Mouse (Mus musculus) forebrain, postnatal 0 days (tissue): ENCODE data around the gene Ppp2r5e. TPM values are rescaled to one million over a fixed set of nuclear protein-coding genes. Genes with fewer than 3 reads are reported as not detected.

ENCODE experiments used
- ATAC-seq: fragments of 200-750 bp; cut with Nextera tagmentation; 2 replicates; pipeline ENCODE4 v1.8.0; 2017; ENCODE audit warnings: mild to moderate bottlenecking, moderate library complexity
- DNase-seq: peaks from one replicate; pipeline ENCODE4 v3.0.0-alpha.2; 2015
- H3K27ac ChIP-seq: fragments of 300-500 bp; sonication (generic); 2 replicates; pipeline ENCODE4 v1.5.1; 2014; ENCODE audit warnings: low read depth, mild to moderate bottlenecking, antibody characterized with exemption, low read length, moderate library complexity, mixed read lengths
- H3K27me3 ChIP-seq: fragments of 300-500 bp; sonication (generic); 2 replicates; pipeline ENCODE4 v1.6.1; 2014; ENCODE audit warnings: mild to moderate bottlenecking, low read length, mixed read lengths; ENCODE audit not compliant: insufficient read depth
- H3K36me3 ChIP-seq: fragments of 300-500 bp; sonication (generic); 2 replicates; pipeline ENCODE4 v1.6.1; 2014; ENCODE audit warnings: mild to moderate bottlenecking, moderate library complexity; ENCODE audit not compliant: insufficient read depth
- H3K4me1 ChIP-seq: fragments of 300-500 bp; sonication (generic); 2 replicates; pipeline ENCODE4 v1.6.1; 2014; ENCODE audit warnings: antibody characterized with exemption; ENCODE audit not compliant: insufficient read depth
- H3K4me2 ChIP-seq: fragments of 300-500 bp; sonication (generic); 2 replicates; pipeline ENCODE4 v1.6.1; 2014; ENCODE audit warnings: low read depth, mild to moderate bottlenecking, moderate library complexity
- H3K4me3 ChIP-seq: fragments of 300-500 bp; sonication (generic); 2 replicates; pipeline ENCODE4 v1.5.1; 2014; ENCODE audit warnings: low read depth, low read length, mixed read lengths
- H3K9ac ChIP-seq: fragments of 300-500 bp; sonication (generic); 2 replicates; pipeline ENCODE4 v1.6.1; 2014; ENCODE audit warnings: mild to moderate bottlenecking
- H3K9me3 ChIP-seq: fragments of 300-500 bp; sonication (generic); 2 replicates; pipeline ENCODE4 v1.6.1; 2016; ENCODE audit warnings: low read length
- CTCF ChIP-seq: sonication (generic); IDR thresholded peaks from 2 replicates; pipeline ENCODE4 v1.5.1; 2016; ENCODE audit warnings: antibody characterized with exemption, control low read depth, low read depth
- WGBS: fragments of 180-500 bp; shearing (Covaris S2); extraction: QIAGEN DNeasy Blood & Tissue Kit; methylation state at CpG from one replicate; pipeline ENCODE4 v1.1.7; 2014; 5-methylcytosine and 5-hydroxymethylcytosine counted together
- polyA plus RNA-seq: library from polyadenylated mRNA; unstranded; fragments of >200 nt; fragmentation: Nextera tagmentation; extraction: Ambion mirVana; gene quantifications from 2 replicates; pipeline ENCODE4 v1.2.1, GENCODE M21; 2015
- total RNA-seq: library from RNA; depleted of rRNA; stranded (reverse); fragments of >200 nt; gene quantifications from 2 replicates; pipeline ENCODE4 v1.2.3, GENCODE M21; 2014

Gene Ppp2r5e
- total and polyA plus RNA-seq, 2 experiments from 2014 or later = 26.7 to 50.8 TPM

GRCm38 (mm10) chr12:75467127-75467526 lies 128.9 kb downstream of the Ppp2r5e start:
- ATAC-seq = no peak
- no peak overlapping the region for H3K9ac ChIP-seq

GRCm38 (mm10) chr12:75466206-75466605 lies 129.8 kb downstream of the Ppp2r5e start:
- ATAC-seq = no peak
- H3K36me3 ChIP-seq = peaks cover 38% of the 10 kb centered on the region

More at GRCm38 (mm10) chr12:75467127-75467526, 128.9 kb downstream of the Ppp2r5e start:
- H3K4me1 ChIP-seq = no peaks in the 10 kb centered on the region
- DNase-seq = no peak
- peaks cover 29% of the 10 kb centered on the region for H3K36me3 ChIP-seq
- H3K4me2 ChIP-seq = no peak overlapping the region
- H3K9me3 ChIP-seq = no peaks in the 10 kb centered on the region
- H3K27me3 ChIP-seq = no peaks in the 10 kb centered on the region
- 75% methylated on average over 5 of the region's 5 CpGs for WGBS
- H3K4me3 ChIP-seq = no peak overlapping the region
- H3K27ac ChIP-seq = no peak overlapping the region
- no peak for TF ChIP-seq CTCF

GRCm38 (mm10) chr12:75464016-75464769 lies 131.9 kb downstream of the Ppp2r5e start:
- Histone ChIP-seq H3K27ac (0 out of 2 replicates have a peak overlapping the region, but pooled peaks have one; percentile 45), H3K9me3 (no peaks in the 10 kb centered on the region), H3K4me2 (no peak overlapping the region), H3K4me1 (no peaks in the 10 kb centered on the region), H3K36me3 (peaks cover 52% of the 10 kb centered on the region), H3K9ac (no peak overlapping the region), H3K4me3 (no peak overlapping the region), H3K27me3 (no peaks in the 10 kb centered on the region)
- TF ChIP-seq CTCF = peak; percentile 80
- ATAC-seq = peak; percentile 72
- 70% methylated on average over 9 of the region's 9 CpGs for WGBS
- DNase-seq = peak; percentile 72

More at GRCm38 (mm10) chr12:75466206-75466605, 129.8 kb downstream of the Ppp2r5e start:
- Histone ChIP-seq H3K4me1 (no peaks in the 10 kb centered on the region), H3K4me2 (no peak overlapping the region), H3K4me3 (no peak overlapping the region), H3K9me3 (no peaks in the 10 kb centered on the region), H3K9ac (no peak overlapping the region), H3K27me3 (no peaks in the 10 kb centered on the region), H3K27ac (no peak overlapping the region)
- no peak for TF ChIP-seq CTCF
- no peak for DNase-seq
- WGBS = 87% methylated on average over 7 of the region's 7 CpGs

- H3K4me1 ChIP-seq = no peaks in the 10 kb centered on the region
- H3K4me3 ChIP-seq = no peak overlapping the region
- WGBS = 76% methylated on average over 5 of the region's 5 CpGs
- H3K9ac ChIP-seq = no peak overlapping the region
- H3K27me3 ChIP-seq = no peaks in the 10 kb centered on the region
- H3K4me2 ChIP-seq = no peak overlapping the region
- peaks cover 52% of the 10 kb centered on the region for H3K36me3 ChIP-seq
- TF ChIP-seq CTCF = no peak
- H3K9me3 ChIP-seq = no peaks in the 10 kb centered on the region
- ATAC-seq (no peak), DNase-seq (no peak)
- H3K27ac ChIP-seq = no peak overlapping the region
Observed at GRCm38 (mm10) chr12:75460561-75460960, 135.5 kb downstream of the Ppp2r5e start.

- no peak for TF ChIP-seq CTCF
- Histone ChIP-seq H3K9ac (no peak overlapping the region), H3K9me3 (no peaks in the 10 kb centered on the region), H3K27ac (no peak overlapping the region), H3K4me3 (no peak overlapping the region), H3K27me3 (no peaks in the 10 kb centered on the region), H3K4me1 (no peaks in the 10 kb centered on the region), H3K4me2 (no peak overlapping the region), H3K36me3 (peaks cover 46% of the 10 kb centered on the region)
- DNase-seq (no peak), ATAC-seq (no peak)
- 78% methylated on average over 5 of the region's 5 CpGs for WGBS
Observed at GRCm38 (mm10) chr12:75459656-75460055, 136.4 kb downstream of the Ppp2r5e start.

- no peak for TF ChIP-seq CTCF
- H3K27me3 ChIP-seq = no peaks in the 10 kb centered on the region
- 90% methylated on average over 6 of the region's 6 CpGs for WGBS
- H3K9me3 ChIP-seq = no peaks in the 10 kb centered on the region
- H3K4me2 ChIP-seq = no peak overlapping the region
- no peaks in the 10 kb centered on the region for H3K4me1 ChIP-seq
- ATAC-seq (no peak), DNase-seq (no peak)
- H3K9ac ChIP-seq = no peak overlapping the region
- no peak overlapping the region for H3K27ac ChIP-seq
- no peak overlapping the region for H3K4me3 ChIP-seq
- peaks cover 24% of the 10 kb centered on the region for H3K36me3 ChIP-seq
Observed at GRCm38 (mm10) chr12:75453441-75453840, 142.6 kb downstream of the Ppp2r5e start.

- Histone ChIP-seq H3K4me1 (no peaks in the 10 kb centered on the region), H3K27ac (no peak overlapping the region), H3K9ac (no peak overlapping the region), H3K36me3 (peaks cover 20% of the 10 kb centered on the region), H3K9me3 (no peaks in the 10 kb centered on the region), H3K4me3 (no peak overlapping the region), H3K27me3 (no peaks in the 10 kb centered on the region), H3K4me2 (no peak overlapping the region)
- ATAC-seq (no peak), DNase-seq (no peak)
- WGBS = 80% methylated on average over 4 of the region's 4 CpGs
- TF ChIP-seq CTCF = peak; percentile 37; the same call in 1 of the 2 replicates
Observed at GRCm38 (mm10) chr12:75453027-75453426, 143.0 kb downstream of the Ppp2r5e start.
